Mouse (Mus musculus) frontal cortex, postnatal 36 days (tissue): ENCODE data around the gene Stat5a.
A peak's percentile ranks its signal among the peaks of the same experiment; 100 is the strongest.

Experiments
- DNase-seq, 2 experiments: peaks; one replicate each; pipeline ENCODE4 v3.0.0; 2022; ENCODE audit warnings: low spot score in 2 of 2

Stat5a gene

GRCm38 (mm10) chr11:100836923-100837702 lies 22.0 kb upstream of the Stat5a start:
- no peak for DNase-seq

- no peak for DNase-seq
Measured at GRCm38 (mm10) chr11:100838894-100839293, 20.3 kb upstream of the Stat5a start.

- no peak for DNase-seq
Measured at GRCm38 (mm10) chr11:100839523-100839922, 19.6 kb upstream of the Stat5a start.

GRCm38 (mm10) chr11:100840866-100841265 lies 18.3 kb upstream of the Stat5a start:
- no peak for DNase-seq

- no peak for DNase-seq
Measured at GRCm38 (mm10) chr11:100842025-100842424, 17.1 kb upstream of the Stat5a start.

GRCm38 (mm10) chr11:100843070-100843669 lies 16.0 kb upstream of the Stat5a start:
- DNase-seq, result no peak

GRCm38 (mm10) chr11:100844121-100844520 lies 15.0 kb upstream of the Stat5a start:
- no peak for DNase-seq

GRCm38 (mm10) chr11:100845793-100846192 lies 13.4 kb upstream of the Stat5a start:
- DNase-seq, result no peak

GRCm38 (mm10) chr11:100847572-100847971 lies 11.6 kb upstream of the Stat5a start:
- DNase-seq, result no peak

- no peak for DNase-seq
Measured at GRCm38 (mm10) chr11:100848080-100848479, 11.1 kb upstream of the Stat5a start.

- DNase-seq, result no peak
Measured at GRCm38 (mm10) chr11:100848789-100849379, 10.3 kb upstream of the Stat5a start.

- DNase-seq, result no peak
Measured at GRCm38 (mm10) chr11:100849456-100850037, 9.6 kb upstream of the Stat5a start.

- peak; percentile 51 to 59 for DNase-seq
Measured at GRCm38 (mm10) chr11:100850038-100850777, 8.9 kb upstream of the Stat5a start, which contains the start of gene Stat5b. Stat5b (minus strand) TSS chr11:100850724.

GRCm38 (mm10) chr11:100850778-100851528 lies 8.2 kb upstream of the Stat5a start:
- DNase-seq, result peak; percentile 18 to 35

- no peak for DNase-seq
Measured at GRCm38 (mm10) chr11:100852088-100852487, 7.1 kb upstream of the Stat5a start.

GRCm38 (mm10) chr11:100853018-100853417 lies 6.1 kb upstream of the Stat5a start:
- no peak for DNase-seq

GRCm38 (mm10) chr11:100854268-100854667 lies 4.9 kb upstream of the Stat5a start:
- DNase-seq, result no peak

- no peak for DNase-seq
Measured at GRCm38 (mm10) chr11:100855178-100855577, 4.0 kb upstream of the Stat5a start.

GRCm38 (mm10) chr11:100857960-100858359 lies 1.2 kb upstream of the Stat5a start:
- no peak for DNase-seq

- DNase-seq, result no peak
Measured at GRCm38 (mm10) chr11:100859579-100860075, 476 bp downstream of the Stat5a start.
